Mouse (Mus musculus): Measurements from ENCODE around the gene Mrpl45.
A peak's percentile ranks its signal among the peaks of the same experiment; 100 is the strongest.

Mrpl45 gene

DNA sequence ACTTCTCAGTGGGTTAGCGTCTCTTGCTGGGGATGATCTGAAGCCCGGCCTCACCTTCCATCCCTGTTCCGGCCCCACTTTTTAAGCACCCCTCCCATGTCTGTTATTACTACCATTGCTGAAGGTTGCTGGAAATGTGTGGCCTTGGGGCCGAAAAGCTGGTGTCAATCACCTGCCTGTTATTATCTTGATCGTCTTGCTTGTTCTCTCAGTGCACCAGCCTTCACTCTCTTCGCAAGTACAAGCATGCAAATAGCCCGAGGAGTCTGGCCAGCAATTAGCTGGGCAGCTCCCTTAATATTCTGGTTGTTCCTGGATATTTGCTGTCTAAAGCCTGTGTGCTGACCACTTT is 48.1 kb downstream of the Mrpl45 start:
- peak; percentile 45 for DNase-seq (ENCODE audit: low read depth)

GRCm38 (mm10) chr11:97365556-97365955 is 50.0 kb downstream of the Mrpl45 start:
- DNase-seq (ENCODE audit: low read depth) = no peak

GRCm38 (mm10) chr11:97368501-97368900 is 53.0 kb downstream of the Mrpl45 start:
- no peak for DNase-seq (ENCODE audit: low read depth)

GRCm38 (mm10) chr11:97370329-97371091 is 55.0 kb downstream of the Mrpl45 start:
- DNase-seq (ENCODE audit: low read depth) = no peak

- no peak for DNase-seq (ENCODE audit: low read depth)
These were observed 56.8 kb downstream of the Mrpl45 start for GRCm38 (mm10) chr11:97372159-97372864.

DNA sequence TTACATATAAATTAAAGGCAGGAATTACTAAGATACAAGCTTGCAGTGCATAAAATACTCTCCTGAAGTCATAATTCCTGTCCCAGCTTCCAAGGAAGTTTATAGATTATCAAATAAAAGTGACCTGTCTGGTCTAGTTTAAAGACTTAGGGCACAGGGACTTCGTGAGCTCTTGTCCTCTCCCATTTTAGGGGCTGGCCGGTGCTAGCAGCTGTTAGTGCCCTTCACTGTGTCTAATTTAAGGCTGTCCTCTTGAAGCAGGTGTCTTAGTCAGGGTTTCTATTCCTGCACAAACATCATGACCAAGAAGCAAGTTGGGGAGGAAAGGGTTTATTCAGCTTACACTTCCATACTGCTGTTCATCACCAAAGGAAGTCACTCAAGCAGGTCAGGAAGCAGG is 57.9 kb downstream of the Mrpl45 start:
- DNase-seq (ENCODE audit: low read depth) = no peak

All from NIH3T3 (cell line).